Mouse (Mus musculus) layer of hippocampus, adult 11-12 months (tissue): ENCODE data around the gene Lrriq4.

ENCODE experiments used
- DNase-seq: peaks from one replicate; pipeline ENCODE4 v3.0.0; 2022; ENCODE audit warnings: low spot score

The Lrriq4 gene

DNA sequence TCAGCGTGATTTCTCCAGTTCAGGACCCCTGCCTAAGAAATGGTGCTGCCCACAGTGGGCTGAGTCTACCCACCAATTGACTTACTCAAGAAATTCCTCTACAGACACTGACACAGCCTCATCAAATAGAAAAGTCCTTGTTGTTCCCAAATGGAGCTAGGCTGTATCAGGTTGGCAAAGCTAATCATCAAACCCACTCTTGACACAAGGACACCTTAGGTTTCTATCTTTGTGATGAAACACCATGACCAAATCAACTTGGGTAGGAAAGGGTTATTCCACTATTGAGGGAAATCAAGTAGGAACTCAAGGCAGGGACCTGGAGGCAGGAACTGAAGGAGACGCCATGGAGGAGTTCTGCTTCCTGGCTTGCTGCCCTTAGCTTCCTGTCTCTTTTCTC is at the start of gene Lrriq4:
Lrriq4 (plus strand) TSS at position 301 of the 400 bp plus-strand sequence.
- no peak for DNase-seq

DNA sequence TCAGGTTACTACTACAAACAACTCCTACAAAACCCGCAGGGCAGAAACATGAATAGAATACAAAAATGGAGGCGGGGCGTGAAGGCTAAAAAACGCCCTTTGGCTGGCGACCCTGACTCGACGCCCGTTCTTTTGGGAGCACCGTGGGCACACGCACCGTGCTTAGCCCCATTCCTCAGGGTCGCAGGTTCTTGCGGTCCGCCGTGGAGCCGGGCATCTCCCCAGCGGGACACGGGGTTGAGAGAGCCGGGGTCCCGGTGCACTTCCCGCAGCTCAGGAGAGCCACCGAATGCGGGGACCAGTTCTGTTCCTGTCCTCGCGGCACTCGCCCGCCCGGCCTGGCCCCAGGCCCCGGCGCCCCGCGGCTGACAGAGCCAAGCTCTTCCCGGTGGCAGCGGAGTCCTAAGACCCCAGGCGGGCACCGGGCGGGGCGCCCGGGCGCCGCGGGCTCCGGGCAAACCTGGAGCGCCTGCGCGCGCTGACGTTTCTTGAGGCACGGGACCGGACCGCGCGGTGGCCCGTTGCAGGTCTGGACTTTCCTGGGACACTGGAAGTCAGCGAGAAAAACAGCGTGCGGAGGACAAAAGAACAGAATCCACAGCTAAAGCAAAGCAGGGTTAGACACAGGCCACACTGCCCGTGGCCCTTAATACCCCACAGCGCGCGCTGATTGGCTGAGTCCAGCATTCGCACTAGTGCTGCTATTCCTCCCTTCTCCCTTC is 49.0 kb upstream of the Lrriq4 start:
- peak; percentile 31 for DNase-seq

DNA sequence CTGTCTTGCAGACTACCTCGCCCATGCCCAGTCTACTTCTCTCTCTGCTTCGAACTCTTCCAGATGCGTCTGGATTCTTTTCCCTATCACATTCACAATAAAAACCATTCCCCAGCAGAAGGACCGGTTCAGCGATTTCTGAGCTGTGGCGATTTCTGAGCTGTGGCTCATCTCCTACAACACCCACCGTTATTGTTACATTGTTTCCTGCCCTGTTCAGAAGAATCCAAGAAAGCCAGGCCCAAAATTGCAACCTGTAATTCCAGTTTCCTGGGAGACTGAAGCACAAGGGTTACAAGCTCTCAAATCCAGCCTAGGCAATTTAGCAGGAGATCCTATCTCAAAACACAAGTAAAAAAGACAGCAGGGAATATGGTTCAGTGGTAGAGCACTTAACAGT is 47.0 kb upstream of the Lrriq4 start:
- DNase-seq = no peak

DNA sequence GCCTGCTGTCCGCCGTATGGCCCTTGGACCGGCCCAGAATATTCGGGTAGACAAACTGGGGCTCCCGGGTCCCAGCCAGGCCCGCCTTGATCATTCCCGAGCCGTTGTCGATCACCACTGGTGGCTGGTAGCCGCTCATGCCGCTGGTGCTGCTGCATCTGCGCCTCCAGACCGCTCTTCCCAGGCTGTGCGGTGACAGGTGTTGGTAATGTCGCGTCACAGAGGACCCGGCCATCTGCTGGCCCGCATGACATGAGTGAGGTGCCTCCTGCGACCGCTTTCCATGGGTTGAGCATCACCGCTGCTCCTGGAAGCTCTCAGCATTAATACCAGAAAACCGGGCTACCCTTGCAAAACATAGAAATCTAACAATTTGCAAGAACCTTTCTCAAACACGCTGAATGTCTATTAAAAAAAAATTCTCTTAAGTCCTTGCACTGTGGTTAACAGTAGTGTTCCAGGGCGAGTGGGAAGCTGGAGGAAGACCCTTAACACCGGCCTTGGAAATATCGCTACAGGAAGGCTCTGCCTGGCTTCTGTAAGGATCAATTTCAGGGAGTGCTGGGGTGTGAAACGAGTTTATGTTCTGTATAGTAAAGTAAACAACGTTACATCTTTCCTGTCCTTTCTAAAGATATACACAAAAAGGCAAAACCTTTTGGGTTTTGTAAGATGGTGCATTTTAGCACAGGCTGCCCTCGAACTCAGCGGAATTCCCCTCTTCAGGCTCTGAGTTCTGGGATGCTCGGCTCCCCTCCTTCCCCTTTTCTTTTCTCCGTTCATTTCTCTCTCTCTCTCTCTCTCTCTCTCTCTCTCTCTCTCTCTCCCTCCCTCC is 44.4 kb upstream of the Lrriq4 start, which contains the start of gene Actrt3:
Actrt3 (minus strand) TSS at position 229 of the 835 bp plus-strand sequence.
- DNase-seq = peak; percentile 50

DNA sequence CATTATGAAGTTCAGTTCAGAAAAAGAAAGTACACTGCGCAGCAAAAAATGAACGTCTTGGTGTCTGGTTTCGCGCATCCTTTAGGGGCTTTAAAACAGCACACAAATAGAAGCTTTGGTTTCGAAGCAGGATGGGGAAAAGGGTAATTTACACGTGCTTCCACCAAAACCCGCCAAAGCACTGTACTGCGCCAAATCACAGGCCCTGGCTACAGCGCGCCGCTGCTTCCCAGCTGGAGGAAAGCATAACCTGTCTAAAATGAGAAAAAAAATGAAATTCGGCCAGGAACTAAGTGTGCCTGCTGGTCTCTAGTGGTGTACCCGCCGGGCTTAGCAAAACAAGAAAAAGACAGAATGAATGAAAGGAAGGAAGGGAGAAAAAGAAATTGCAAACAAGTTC is 43.6 kb upstream of the Lrriq4 start:
- DNase-seq = peak; percentile 31

- peak; percentile 92 for DNase-seq
These were observed 43.1 kb upstream of the Lrriq4 start for GRCm38 (mm10) chr3:30601175-30601574.

DNA sequence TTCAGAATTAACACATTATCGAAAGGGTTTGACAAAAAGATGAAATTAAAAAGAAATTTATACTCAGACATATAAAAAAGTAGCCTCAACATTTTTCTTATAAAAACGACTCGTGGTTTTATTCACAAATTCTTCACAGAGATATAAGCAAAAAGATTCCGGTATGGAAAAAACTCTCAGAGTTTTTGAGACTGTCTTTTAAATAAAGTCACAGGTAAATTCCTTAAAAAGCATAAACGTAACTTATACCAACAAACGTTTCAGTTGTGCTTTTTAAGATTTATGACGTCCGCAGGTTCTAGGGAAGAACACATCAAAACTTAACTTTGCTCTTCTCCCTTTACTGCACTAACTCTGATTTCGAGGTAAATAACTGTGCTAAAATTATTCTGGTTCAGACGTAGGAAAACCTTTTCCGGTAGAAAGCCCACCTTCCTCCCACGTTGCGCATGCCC is 42.7 kb upstream of the Lrriq4 start:
- DNase-seq = no peak

- DNase-seq = peak; percentile 97
These were observed 42.1 kb upstream of the Lrriq4 start, which contains the start of gene Mynn for GRCm38 (mm10) chr3:30602065-30602739. TSS of gene Mynn (plus strand) at chr3:30602065.

GRCm38 (mm10) chr3:30602740-30603098 is 41.6 kb upstream of the Lrriq4 start:
- no peak for DNase-seq

DNA sequence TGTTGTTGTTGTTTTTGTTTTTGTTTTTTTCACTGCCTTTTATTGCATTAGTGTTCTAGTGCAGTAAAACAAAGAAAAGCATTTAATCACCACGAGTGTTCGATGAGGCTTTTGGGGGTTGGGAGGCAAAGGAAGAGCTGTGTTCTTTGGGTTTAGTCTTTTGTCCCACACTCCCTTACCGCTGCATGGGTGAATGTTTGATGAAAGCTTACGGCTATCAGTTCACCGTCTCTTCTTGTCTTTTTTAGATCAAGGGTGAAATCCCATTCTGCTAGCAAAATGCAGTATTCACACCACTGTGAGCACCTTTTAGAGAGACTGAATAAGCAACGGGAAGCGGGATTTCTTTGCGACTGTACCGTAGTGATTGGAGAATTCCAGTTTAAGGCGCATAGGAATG is 41.1 kb upstream of the Lrriq4 start:
- no peak for DNase-seq

- DNase-seq = no peak
These were observed 35.3 kb upstream of the Lrriq4 start for GRCm38 (mm10) chr3:30608999-30609398.

DNA sequence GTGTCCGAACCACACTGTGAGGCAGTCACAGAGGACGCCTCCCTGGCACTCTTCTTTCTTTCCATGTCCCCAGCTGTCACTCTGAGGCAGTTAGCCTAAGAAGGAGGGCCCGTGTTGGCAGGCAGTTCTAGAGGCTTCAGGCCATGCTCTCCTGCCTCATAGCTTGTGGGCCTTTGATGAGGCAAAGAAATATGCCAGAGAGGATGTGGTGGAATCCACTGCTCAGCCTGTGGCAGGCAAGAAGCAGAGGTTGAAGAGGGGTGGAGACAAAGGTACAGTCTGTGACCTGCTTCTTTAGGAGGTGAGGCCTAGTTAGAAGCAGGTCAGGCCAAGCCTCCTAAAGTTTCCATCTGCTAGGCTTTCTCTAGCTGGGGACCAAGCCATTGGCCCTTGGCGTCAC is 33.4 kb upstream of the Lrriq4 start:
- no peak for DNase-seq

DNA sequence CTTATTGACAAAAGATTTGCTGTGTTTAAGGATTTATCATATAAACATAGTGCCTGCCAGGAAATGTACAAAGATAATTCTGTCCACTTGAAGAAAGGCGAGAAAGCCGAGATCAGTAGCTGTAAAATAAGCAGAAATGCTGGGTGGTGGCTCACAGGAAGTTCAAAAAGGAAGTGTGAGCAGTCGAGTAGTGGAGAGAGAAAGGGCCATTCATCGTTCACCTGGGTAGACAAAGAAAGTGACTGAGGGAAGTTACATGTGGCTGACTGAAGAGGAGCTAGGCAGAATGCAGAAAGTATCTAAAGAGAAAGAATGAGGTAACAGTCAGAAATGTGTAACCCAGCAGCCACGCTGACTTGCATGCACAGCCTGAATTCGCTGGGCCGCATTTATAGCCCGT is 24.2 kb upstream of the Lrriq4 start:
- DNase-seq = no peak

GRCm38 (mm10) chr3:30633681-30634080 is 10.6 kb upstream of the Lrriq4 start:
- DNase-seq = no peak

DNA sequence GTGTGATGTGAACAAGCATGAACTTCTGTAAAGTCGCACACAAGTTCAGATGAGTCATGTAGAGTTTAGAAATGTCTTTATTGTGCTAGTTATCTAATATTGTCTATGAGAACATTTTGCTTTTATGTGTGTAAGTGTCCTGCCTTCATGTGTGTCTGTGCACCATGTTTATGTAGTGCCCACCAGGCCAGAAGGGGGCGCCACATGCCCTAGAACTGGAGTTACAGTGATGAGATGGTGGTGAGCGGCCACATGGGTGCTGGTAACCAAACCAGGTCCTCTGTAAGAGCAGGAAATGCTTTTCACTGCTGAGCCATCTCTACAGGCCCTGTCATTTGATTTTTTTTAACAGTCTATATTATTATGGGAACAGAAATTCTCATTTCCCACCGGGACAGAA is 8.7 kb upstream of the Lrriq4 start:
- DNase-seq = no peak

DNA sequence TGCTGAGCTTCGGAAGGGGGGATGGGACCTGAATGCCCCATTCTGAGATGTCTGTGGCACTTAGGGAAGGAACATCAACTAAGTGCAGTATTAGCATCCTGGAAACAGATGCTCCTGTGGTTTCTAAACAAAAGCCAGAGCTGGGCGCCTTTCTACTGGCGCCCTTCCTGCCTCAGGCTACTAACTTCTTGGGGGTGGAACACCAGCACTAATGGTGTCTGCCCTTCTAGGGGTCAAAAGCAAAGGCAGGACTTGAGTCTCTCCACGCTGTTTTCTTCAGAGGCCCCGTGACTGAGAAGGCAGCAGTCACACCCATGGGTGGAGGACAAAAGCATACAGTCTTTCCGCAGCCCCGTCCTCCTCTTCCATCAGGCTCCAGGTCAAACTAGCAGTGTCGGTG is 2.5 kb downstream of the Lrriq4 start:
- DNase-seq = no peak

GRCm38 (mm10) chr3:30647440-30648090 is 3.3 kb downstream of the Lrriq4 start, which contains the start of gene Lrrc34:
TSS of gene Lrrc34 (minus strand) at chr3:30647869.
- DNase-seq = peak; percentile 18

DNA sequence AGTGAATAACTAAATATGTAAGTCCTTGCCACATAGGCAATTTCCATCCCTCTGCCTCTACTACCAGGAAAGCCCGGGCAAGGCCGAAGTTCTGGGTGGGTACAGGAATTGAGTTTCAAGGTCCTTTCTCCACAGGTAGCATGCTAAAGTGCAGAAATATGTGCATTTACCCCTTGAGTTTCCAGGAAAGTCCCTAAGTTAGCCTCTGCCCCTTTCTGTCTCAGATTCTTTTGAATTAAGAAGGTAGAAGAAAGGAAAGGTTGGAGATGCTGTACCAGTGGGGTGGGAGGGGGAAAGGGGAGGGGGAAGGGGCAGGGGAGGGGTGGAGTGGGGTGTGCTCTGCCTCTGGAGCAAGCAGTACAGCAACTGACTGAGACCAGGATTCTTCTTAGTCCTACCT is 4.2 kb downstream of the Lrriq4 start:
- DNase-seq = no peak

DNA sequence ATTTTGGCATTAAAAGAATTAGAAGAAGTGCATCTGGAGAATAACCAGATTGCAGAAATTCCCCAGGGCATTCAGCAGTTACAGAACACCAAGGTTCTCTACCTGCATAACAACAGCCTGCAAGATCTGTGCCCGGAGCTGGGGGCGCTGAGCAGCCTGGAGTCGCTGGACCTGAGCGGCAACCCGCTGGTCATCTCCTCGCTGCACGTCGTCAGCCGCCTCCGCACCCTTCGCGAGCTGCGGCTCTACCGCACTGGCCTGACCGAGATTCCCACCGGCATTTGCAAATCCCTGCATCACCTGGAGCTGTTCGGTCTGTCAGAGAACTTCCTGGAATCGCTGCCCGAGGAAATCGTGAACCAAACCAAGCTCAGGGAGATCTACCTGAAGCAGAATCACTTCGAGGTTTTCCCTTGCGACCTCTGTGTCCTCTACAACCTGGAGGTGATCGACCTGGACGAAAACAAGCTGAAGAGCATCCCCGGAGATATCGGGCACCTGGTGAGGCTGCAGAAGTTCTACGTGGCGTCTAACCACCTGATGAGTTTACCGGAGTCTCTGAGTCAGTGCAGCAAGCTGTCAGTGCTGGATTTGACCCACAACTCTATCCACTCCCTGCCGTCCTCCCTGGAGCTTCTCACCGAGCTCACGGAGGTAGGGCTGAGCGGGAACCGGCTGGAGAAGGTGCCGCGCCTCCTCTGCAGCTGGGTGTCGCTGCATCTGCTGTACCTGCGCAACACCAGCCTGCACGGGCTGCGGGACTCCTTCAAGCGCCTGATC is 5.9 kb downstream of the Lrriq4 start:
- no peak for DNase-seq

DNA sequence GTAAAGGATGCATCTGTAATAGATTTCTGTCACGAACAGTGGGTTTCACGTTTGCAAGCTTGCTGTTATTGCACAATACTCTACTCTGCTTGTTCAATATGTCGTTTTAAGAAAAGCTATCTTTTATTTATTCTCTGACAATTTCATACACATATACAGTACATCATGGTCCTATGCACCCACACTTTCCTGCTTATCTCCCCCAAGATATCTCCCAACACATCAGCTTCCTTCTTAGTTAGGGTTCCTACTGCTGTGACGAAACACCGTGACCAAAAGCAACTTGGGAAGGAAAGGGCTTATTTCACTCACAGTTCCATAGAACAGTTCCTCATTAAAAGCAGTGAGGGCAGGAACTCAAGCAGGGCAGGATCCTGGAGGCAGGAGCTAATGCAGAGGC is 11.6 kb downstream of the Lrriq4 start:
- no peak for DNase-seq

GRCm38 (mm10) chr3:30658486-30658885 is 14.2 kb downstream of the Lrriq4 start:
- DNase-seq = no peak
